Mouse (Mus musculus) erythroblast, embryonic 14.5 days (primary cell): Measurements from ENCODE around the gene Plg.

Source experiments
- GATA1 ChIP-seq: IDR thresholded peaks from 2 replicates; pipeline ENCODE4 v1.6.1; 2012; ENCODE audit warnings: low read length, inconsistent platforms, mixed read lengths
- TAL1 ChIP-seq: IDR thresholded peaks from 3 replicates; pipeline ENCODE4 v1.6.1; 2012; ENCODE audit warnings: low read length, inconsistent platforms, mixed read lengths

DNA sequence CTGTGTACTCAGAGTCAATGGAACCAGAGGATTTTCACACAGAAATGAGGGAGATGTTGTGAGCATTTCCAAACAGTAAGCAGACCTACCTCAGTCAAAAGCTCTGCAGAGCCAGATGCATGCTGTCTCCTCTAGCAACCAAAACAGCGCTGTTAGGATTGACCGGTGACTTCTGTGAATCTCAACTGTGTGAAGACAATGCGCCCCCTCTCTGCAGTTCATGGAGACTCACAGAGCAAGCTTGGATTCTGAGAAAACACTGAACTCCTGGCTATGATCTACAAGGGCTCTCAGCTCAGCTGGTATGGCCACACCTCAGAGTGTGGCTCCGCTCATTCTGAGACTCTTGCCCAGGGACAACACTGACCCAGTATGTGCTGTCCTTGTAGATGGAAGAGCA lies 72.8 kb downstream of the Plg start:
- TF ChIP-seq GATA1 (no peak), TAL1 (no peak)
